Mouse (Mus musculus): ENCODE results near the gene Nfib. TPM values are rescaled to one million over a fixed set of nuclear protein-coding genes. Genes with fewer than 3 reads are reported as not detected.

Nfib gene
- polyA plus RNA-seq, 1 experiment from 2014 or later, result 72.0 TPM

DNA sequence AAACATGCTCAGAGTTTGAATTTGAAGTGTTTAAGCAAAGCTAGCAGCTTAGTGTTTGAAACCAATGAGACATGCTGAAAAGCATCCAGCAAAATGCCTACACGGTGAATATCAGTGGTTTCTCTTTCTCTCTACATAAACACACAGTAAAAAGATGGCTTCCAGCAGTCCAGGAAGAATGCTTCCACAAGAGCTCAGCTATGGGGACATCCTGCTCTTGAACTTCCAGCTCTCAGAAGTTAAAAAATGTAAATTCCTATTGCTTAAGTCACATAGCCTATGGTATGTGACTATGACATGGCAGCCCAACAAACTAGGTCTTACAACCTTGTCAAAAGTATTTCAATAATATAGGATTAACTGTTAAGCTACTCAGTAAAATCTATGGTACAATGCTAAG is 261.5 kb downstream of the Nfib start:
- Histone ChIP-seq H3K9ac (replicated peaks; ENCODE audit: low read length) (no peak overlapping the region), H3K27me3 (ENCODE audit: control insufficient read depth, insufficient read depth, low read length) (no peaks in the 10 kb centered on the region), H3K27ac (replicated peaks; ENCODE audit: low read depth, low read length) (no peak overlapping the region), H3K4me2 (ENCODE audit: low read length) (no peak overlapping the region), H3K36me3 (ENCODE audit: control insufficient read depth, insufficient read depth, low read length) (no peaks in the 10 kb centered on the region), H3K4me3 (replicated peaks; ENCODE audit: low read depth, low read length) (no peak overlapping the region), H3K4me1 (ENCODE audit: control insufficient read depth, insufficient read depth, low read length) (no peaks in the 10 kb centered on the region), H3K9me3 (ENCODE audit: control insufficient read depth, low read length) (no peaks in the 10 kb centered on the region)
- ATAC-seq (ENCODE audit: low FRiP score, low TSS enrichment), result no peak
- no peak for DNase-seq
- 88% methylated on average over 1 of the region's 1 CpGs for WGBS

GRCm38 (mm10) chr4:82443441-82443840 is 262.1 kb downstream of the Nfib start:
- no peak overlapping the region for H3K9ac ChIP-seq (replicated peaks; ENCODE audit: low read length)
- 93% methylated on average over 5 of the region's 5 CpGs for WGBS
- H3K4me2 ChIP-seq (ENCODE audit: low read length), result no peak overlapping the region
- H3K36me3 ChIP-seq (ENCODE audit: control insufficient read depth, insufficient read depth, low read length), result no peaks in the 10 kb centered on the region
- H3K4me3 ChIP-seq (replicated peaks; ENCODE audit: low read depth, low read length), result no peak overlapping the region
- no peaks in the 10 kb centered on the region for H3K27me3 ChIP-seq (ENCODE audit: control insufficient read depth, insufficient read depth, low read length)
- no peak for ATAC-seq (ENCODE audit: low FRiP score, low TSS enrichment)
- H3K27ac ChIP-seq (replicated peaks; ENCODE audit: low read depth, low read length), result no peak overlapping the region
- H3K9me3 ChIP-seq (ENCODE audit: control insufficient read depth, low read length), result no peaks in the 10 kb centered on the region
- no peak for DNase-seq
- H3K4me1 ChIP-seq (ENCODE audit: control insufficient read depth, insufficient read depth, low read length), result no peaks in the 10 kb centered on the region

- Histone ChIP-seq H3K9me3 (ENCODE audit: control insufficient read depth, low read length) (no peaks in the 10 kb centered on the region), H3K9ac (replicated peaks; ENCODE audit: low read length) (no peak overlapping the region), H3K4me3 (replicated peaks; ENCODE audit: low read depth, low read length) (no peak overlapping the region), H3K27ac (replicated peaks; ENCODE audit: low read depth, low read length) (no peak overlapping the region), H3K27me3 (ENCODE audit: control insufficient read depth, insufficient read depth, low read length) (no peaks in the 10 kb centered on the region), H3K4me2 (ENCODE audit: low read length) (no peak overlapping the region), H3K4me1 (ENCODE audit: control insufficient read depth, insufficient read depth, low read length) (peaks cover 2% of the 10 kb centered on the region; the same call in 1 of the 2 replicates), H3K36me3 (ENCODE audit: control insufficient read depth, insufficient read depth, low read length) (no peaks in the 10 kb centered on the region)
- ATAC-seq (ENCODE audit: low FRiP score, low TSS enrichment) (no peak), DNase-seq (no peak)
- 91% methylated on average over 5 of the region's 5 CpGs for WGBS
Observed at GRCm38 (mm10) chr4:82443003-82443402, 262.5 kb downstream of the Nfib start.

GRCm38 (mm10) chr4:82440606-82441005 is 264.9 kb downstream of the Nfib start:
- Histone ChIP-seq H3K4me1 (ENCODE audit: control insufficient read depth, insufficient read depth, low read length) (peaks cover 15% of the 10 kb centered on the region; the same call in 1 of the 2 replicates), H3K27me3 (ENCODE audit: control insufficient read depth, insufficient read depth, low read length) (no peaks in the 10 kb centered on the region), H3K9ac (replicated peaks; ENCODE audit: low read length) (no peak overlapping the region), H3K36me3 (ENCODE audit: control insufficient read depth, insufficient read depth, low read length) (no peaks in the 10 kb centered on the region), H3K4me3 (replicated peaks; ENCODE audit: low read depth, low read length) (no peak overlapping the region), H3K4me2 (ENCODE audit: low read length) (no peak overlapping the region), H3K9me3 (ENCODE audit: control insufficient read depth, low read length) (no peaks in the 10 kb centered on the region), H3K27ac (replicated peaks; ENCODE audit: low read depth, low read length) (no peak overlapping the region)
- DNase-seq, result no peak
- 84% methylated on average over 2 of the region's 2 CpGs for WGBS
- no peak for ATAC-seq (ENCODE audit: low FRiP score, low TSS enrichment)

GRCm38 (mm10) chr4:82439813-82440212 is 265.7 kb downstream of the Nfib start:
- no peak overlapping the region for H3K4me2 ChIP-seq (ENCODE audit: low read length)
- no peaks in the 10 kb centered on the region for H3K36me3 ChIP-seq (ENCODE audit: control insufficient read depth, insufficient read depth, low read length)
- no peaks in the 10 kb centered on the region for H3K27me3 ChIP-seq (ENCODE audit: control insufficient read depth, insufficient read depth, low read length)
- no peak overlapping the region for H3K9ac ChIP-seq (replicated peaks; ENCODE audit: low read length)
- H3K9me3 ChIP-seq (ENCODE audit: control insufficient read depth, low read length), result no peaks in the 10 kb centered on the region
- no peak for DNase-seq
- no peak for ATAC-seq (ENCODE audit: low FRiP score, low TSS enrichment)
- H3K27ac ChIP-seq (replicated peaks; ENCODE audit: low read depth, low read length), result no peak overlapping the region
- 68% methylated on average over 8 of the region's 8 CpGs for WGBS
- peaks cover 15% of the 10 kb centered on the region; the same call in 1 of the 2 replicates for H3K4me1 ChIP-seq (ENCODE audit: control insufficient read depth, insufficient read depth, low read length)
- H3K4me3 ChIP-seq (replicated peaks; ENCODE audit: low read depth, low read length), result no peak overlapping the region

- DNase-seq (no peak), ATAC-seq (ENCODE audit: low FRiP score, low TSS enrichment) (no peak)
- H3K4me1 ChIP-seq (ENCODE audit: control insufficient read depth, insufficient read depth, low read length), result peaks cover 18% of the 10 kb centered on the region; the same call in 1 of the 2 replicates
- H3K9ac ChIP-seq (replicated peaks; ENCODE audit: low read length), result no peak overlapping the region
- H3K27ac ChIP-seq (replicated peaks; ENCODE audit: low read depth, low read length), result no peak overlapping the region
- H3K27me3 ChIP-seq (ENCODE audit: control insufficient read depth, insufficient read depth, low read length), result no peaks in the 10 kb centered on the region
- H3K4me2 ChIP-seq (ENCODE audit: low read length), result no peak overlapping the region
- 94% methylated on average over 5 of the region's 5 CpGs for WGBS
- H3K4me3 ChIP-seq (replicated peaks; ENCODE audit: low read depth, low read length), result no peak overlapping the region
- H3K9me3 ChIP-seq (ENCODE audit: control insufficient read depth, low read length), result no peaks in the 10 kb centered on the region
- no peaks in the 10 kb centered on the region for H3K36me3 ChIP-seq (ENCODE audit: control insufficient read depth, insufficient read depth, low read length)
Observed at GRCm38 (mm10) chr4:82438631-82439030, 266.9 kb downstream of the Nfib start.

DNA sequence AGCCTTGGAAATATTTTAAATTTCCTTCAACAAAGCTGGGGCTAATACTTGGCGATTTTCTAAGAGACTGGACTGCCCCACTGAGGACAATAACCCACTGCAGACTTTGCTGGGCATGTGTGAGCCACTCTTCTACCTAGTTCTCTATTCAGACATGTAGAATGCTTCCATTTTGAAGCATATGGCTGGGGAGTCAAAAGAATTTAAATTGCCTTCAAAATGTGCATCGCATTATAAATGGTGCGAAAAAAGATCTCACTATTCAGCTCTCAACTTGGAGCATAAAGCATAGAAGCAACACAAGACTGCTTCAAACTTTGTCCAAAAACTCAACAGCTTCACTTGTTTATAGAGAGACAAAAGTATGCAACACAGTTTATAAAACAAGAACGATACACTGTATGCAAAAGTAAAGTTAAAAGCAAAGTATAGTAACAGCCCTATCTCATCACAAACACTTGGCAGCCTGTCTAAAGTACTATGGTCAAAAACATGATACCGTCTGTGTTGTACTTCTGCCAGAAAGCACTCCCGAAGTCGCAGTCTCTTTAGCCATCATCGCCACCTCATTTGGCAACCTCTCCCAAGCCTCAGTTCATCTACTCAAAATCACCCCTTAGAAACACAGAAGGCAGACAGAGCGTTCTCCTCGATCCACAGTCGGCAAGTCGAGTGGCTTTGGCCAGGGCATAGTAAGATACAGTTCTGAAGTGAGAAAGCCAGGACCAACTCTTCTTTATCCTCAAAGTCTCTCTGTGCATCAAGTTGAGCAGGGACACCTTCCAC is 267.8 kb downstream of the Nfib start:
- ATAC-seq (ENCODE audit: low FRiP score, low TSS enrichment), result no peak
- H3K4me1 ChIP-seq (ENCODE audit: control insufficient read depth, insufficient read depth, low read length), result peaks cover 18% of the 10 kb centered on the region; the same call in 1 of the 2 replicates
- H3K36me3 ChIP-seq (ENCODE audit: control insufficient read depth, insufficient read depth, low read length), result no peaks in the 10 kb centered on the region

DNA sequence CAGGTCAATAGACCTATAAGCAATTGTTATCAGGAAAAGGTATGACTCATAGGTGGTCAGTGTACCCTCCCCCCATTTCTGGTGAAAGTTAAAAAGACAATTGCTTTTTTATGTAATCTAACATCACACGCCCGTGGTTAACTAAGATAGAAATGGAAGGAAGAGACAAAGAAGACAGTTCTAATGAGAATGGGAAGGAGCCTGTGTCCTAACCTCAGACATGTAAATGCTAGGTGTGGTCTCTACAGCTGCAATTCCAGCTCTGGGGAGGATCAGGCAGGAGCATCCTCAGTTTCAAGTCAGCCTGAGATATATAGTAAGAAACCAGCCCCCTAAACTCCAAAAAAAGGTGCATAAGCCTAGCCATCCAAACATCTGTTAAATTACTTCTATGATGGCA is 268.9 kb downstream of the Nfib start:
- Histone ChIP-seq H3K4me1 (ENCODE audit: control insufficient read depth, insufficient read depth, low read length) (peaks cover 18% of the 10 kb centered on the region; the same call in 1 of the 2 replicates), H3K27ac (replicated peaks; ENCODE audit: low read depth, low read length) (no peak overlapping the region)

More for the DNA sequence above, 267.8 kb downstream of the Nfib start:
- Histone ChIP-seq H3K4me2 (ENCODE audit: low read length) (no peak overlapping the region), H3K9ac (replicated peaks; ENCODE audit: low read length) (no peak overlapping the region), H3K27ac (replicated peaks; ENCODE audit: low read depth, low read length) (no peak overlapping the region), H3K4me3 (replicated peaks; ENCODE audit: low read depth, low read length) (no peak overlapping the region), H3K27me3 (ENCODE audit: control insufficient read depth, insufficient read depth, low read length) (no peaks in the 10 kb centered on the region), H3K9me3 (ENCODE audit: control insufficient read depth, low read length) (no peaks in the 10 kb centered on the region)
- no peak for DNase-seq
- WGBS, result 76% methylated on average over 12 of the region's 12 CpGs

GRCm38 (mm10) chr4:82435716-82436115 is 269.8 kb downstream of the Nfib start:
- Histone ChIP-seq H3K36me3 (ENCODE audit: control insufficient read depth, insufficient read depth, low read length) (no peaks in the 10 kb centered on the region), H3K9me3 (ENCODE audit: control insufficient read depth, low read length) (no peaks in the 10 kb centered on the region), H3K27ac (replicated peaks; ENCODE audit: low read depth, low read length) (no peak overlapping the region), H3K4me1 (ENCODE audit: control insufficient read depth, insufficient read depth, low read length) (peaks cover 18% of the 10 kb centered on the region; the same call in 1 of the 2 replicates), H3K4me3 (replicated peaks; ENCODE audit: low read depth, low read length) (no peak overlapping the region), H3K27me3 (ENCODE audit: control insufficient read depth, insufficient read depth, low read length) (no peaks in the 10 kb centered on the region), H3K4me2 (ENCODE audit: low read length) (no peak overlapping the region), H3K9ac (replicated peaks; ENCODE audit: low read length) (no peak overlapping the region)
- DNase-seq (no peak), ATAC-seq (ENCODE audit: low FRiP score, low TSS enrichment) (no peak)
- 61% methylated on average over 5 of the region's 5 CpGs for WGBS

More for the DNA sequence above, 268.9 kb downstream of the Nfib start:
- Histone ChIP-seq H3K4me3 (replicated peaks; ENCODE audit: low read depth, low read length) (no peak overlapping the region), H3K9ac (replicated peaks; ENCODE audit: low read length) (no peak overlapping the region), H3K4me2 (ENCODE audit: low read length) (no peak overlapping the region), H3K27me3 (ENCODE audit: control insufficient read depth, insufficient read depth, low read length) (no peaks in the 10 kb centered on the region), H3K36me3 (ENCODE audit: control insufficient read depth, insufficient read depth, low read length) (no peaks in the 10 kb centered on the region), H3K9me3 (ENCODE audit: control insufficient read depth, low read length) (no peaks in the 10 kb centered on the region)
- ATAC-seq (ENCODE audit: low FRiP score, low TSS enrichment), result no peak
- DNase-seq, result no peak
- WGBS, result 89% methylated on average over 2 of the region's 2 CpGs
